Comparison of ENCODE assay signal across 20 mouse cellular contexts in the genomic region with DNA sequence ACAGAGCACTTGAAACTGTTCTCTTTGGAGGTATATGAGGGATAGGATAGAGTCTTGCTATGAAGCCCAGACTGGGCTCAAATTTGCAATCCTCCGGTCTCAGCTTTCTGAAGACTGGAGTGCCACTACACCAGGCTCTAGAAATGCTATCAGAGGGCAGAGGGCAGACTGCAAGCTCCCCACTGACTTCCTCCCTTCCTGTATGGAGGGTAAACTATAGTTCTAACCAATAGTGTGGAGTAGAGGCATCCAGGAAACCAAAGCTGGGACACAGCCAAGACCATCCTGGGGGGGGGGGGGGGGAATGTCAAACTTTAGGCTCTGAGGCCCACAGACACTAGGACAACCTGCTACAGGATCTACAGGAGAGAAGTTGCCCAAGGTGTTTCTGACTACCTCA. TPM values are rescaled to one million over a fixed set of nuclear protein-coding genes. Genes with fewer than 3 reads are reported as not detected.
DNase-seq lines count a peak whose midpoint lies in the region; ATAC-seq and TF ChIP-seq lines count a peak whose summit lies in the region.
"Had no signal": no experiment of that assay in that cellular context is flagged by ENCODE, and none has a peak within 500 bp of the region (broad histone marks: within the 10 kb centered on the region; RNA-seq: fewer than 3 reads in every experiment).

No protein-coding gene starts in this region.

- H3K27ac ChIP-seq in heart, embryonic 15.5 days, result peak overlapping the region; percentile 65
- peak overlapping the region; percentile 43; the same call in 1 of the 2 replicates for H3K27ac ChIP-seq in lung, embryonic 14.5 days (ENCODE audit: low read depth)
- H3K27ac ChIP-seq in embryonic facial prominence, embryonic 15.5 days (replicated peaks), result peak overlapping the region; percentile 72; the same call in 1 of the 2 replicates
- H3K27ac ChIP-seq in limb, embryonic 15.5 days, result peak overlapping the region; percentile 47; the same call in 1 of the 2 replicates
- H3K27ac ChIP-seq in forebrain, embryonic 13.5 days, result no peak overlapping the region
- H3K27ac ChIP-seq: macrophage; neural tube, embryonic 15.5 days had no signal

- intact Hi-C loops in heart, postnatal 14 days (cut with DNase I), result no loop called here

- no peak for TF ChIP-seq CTCF in lung, embryonic 14.5 days (IDR thresholded peaks at IDR 0.05; ENCODE audit: low read depth)

- H3K36me3 ChIP-seq in heart, embryonic 15.5 days, result no peaks in the 10 kb centered on the region
- H3K36me3 ChIP-seq in lung, embryonic 14.5 days (ENCODE audit: insufficient read depth), result no peaks in the 10 kb centered on the region
- H3K36me3 ChIP-seq in embryonic facial prominence, embryonic 15.5 days, result no peaks in the 10 kb centered on the region
- no peaks in the 10 kb centered on the region for H3K36me3 ChIP-seq in limb, embryonic 15.5 days
- no peaks in the 10 kb centered on the region for H3K36me3 ChIP-seq in forebrain, embryonic 13.5 days (ENCODE audit: poor library complexity, severe bottlenecking)
- H3K36me3 ChIP-seq: neural tube, embryonic 15.5 days had no signal

- ATAC-seq in heart, embryonic 15.5 days (replicated peaks; ENCODE audit: insufficient number of reproducible peaks, insufficient read depth, low FRiP score, low read depth), result peak; percentile 48; the same call in 1 of the 2 replicates
- ATAC-seq in lung, embryonic 14.5 days (ENCODE audit: insufficient read depth), result 0 out of 2 replicates have a peak, but pooled peaks have one; percentile 52
- ATAC-seq in embryonic facial prominence, embryonic 15.5 days (ENCODE audit: insufficient number of reproducible peaks, low FRiP score, low TSS enrichment, low read depth), result no peak
- ATAC-seq in limb, embryonic 15.5 days (ENCODE audit: insufficient number of reproducible peaks, low FRiP score, low TSS enrichment, low read depth), result no peak
- ATAC-seq in forebrain, embryonic 13.5 days, result no peak
- ATAC-seq: forebrain, postnatal 0 days; hindbrain, embryonic 16.5 days had no signal

- no peaks in the 10 kb centered on the region for H3K27me3 ChIP-seq in heart, embryonic 15.5 days
- no peaks in the 10 kb centered on the region for H3K27me3 ChIP-seq in lung, embryonic 14.5 days (ENCODE audit: insufficient read depth, low read length)
- H3K27me3 ChIP-seq in embryonic facial prominence, embryonic 15.5 days, result no peaks in the 10 kb centered on the region
- no peaks in the 10 kb centered on the region for H3K27me3 ChIP-seq in limb, embryonic 15.5 days
- no peaks in the 10 kb centered on the region for H3K27me3 ChIP-seq in forebrain, embryonic 13.5 days
- H3K27me3 ChIP-seq: neural tube, embryonic 15.5 days had no signal

- no peak overlapping the region for H3K4me2 ChIP-seq in heart, embryonic 15.5 days
- H3K4me2 ChIP-seq in lung, embryonic 14.5 days, result no peak overlapping the region
- H3K4me2 ChIP-seq in embryonic facial prominence, embryonic 15.5 days (replicated peaks), result no peak overlapping the region
- no peak overlapping the region for H3K4me2 ChIP-seq in limb, embryonic 15.5 days
- H3K4me2 ChIP-seq in forebrain, embryonic 13.5 days, result no peak overlapping the region
- H3K4me2 ChIP-seq: neural tube, embryonic 15.5 days had no signal

- 62% methylated on average over 1 of the region's 1 CpGs for WGBS in heart, embryonic 15.5 days
- WGBS in lung, embryonic 14.5 days, result 50% methylated on average over 1 of the region's 1 CpGs
- WGBS in embryonic facial prominence, embryonic 15.5 days, result 75% methylated on average over 1 of the region's 1 CpGs
- 88% methylated on average over 1 of the region's 1 CpGs for WGBS in limb, embryonic 15.5 days
- 93% methylated on average over 1 of the region's 1 CpGs for WGBS in forebrain, embryonic 13.5 days

- no peak overlapping the region for H3K9ac ChIP-seq in heart, embryonic 15.5 days
- H3K9ac ChIP-seq in lung, embryonic 14.5 days, result no peak overlapping the region
- H3K9ac ChIP-seq in embryonic facial prominence, embryonic 15.5 days, result no peak overlapping the region
- no peak overlapping the region for H3K9ac ChIP-seq in limb, embryonic 15.5 days
- H3K9ac ChIP-seq in forebrain, embryonic 13.5 days, result no peak overlapping the region
- H3K9ac ChIP-seq: forebrain, postnatal 0 days; neural tube, embryonic 15.5 days had no signal

- H3K9me3 ChIP-seq in heart, embryonic 15.5 days (replicated peaks), result no peaks in the 10 kb centered on the region
- H3K9me3 ChIP-seq in lung, embryonic 14.5 days (ENCODE audit: low read depth, low read length), result no peaks in the 10 kb centered on the region
- H3K9me3 ChIP-seq in embryonic facial prominence, embryonic 15.5 days (replicated peaks), result no peaks in the 10 kb centered on the region
- H3K9me3 ChIP-seq in limb, embryonic 15.5 days, result no peaks in the 10 kb centered on the region
- H3K9me3 ChIP-seq in forebrain, embryonic 13.5 days (replicated peaks), result no peaks in the 10 kb centered on the region
- H3K9me3 ChIP-seq: neural tube, embryonic 15.5 days had no signal

- no peak overlapping the region for H3K4me3 ChIP-seq in heart, embryonic 15.5 days
- no peak overlapping the region for H3K4me3 ChIP-seq in lung, embryonic 14.5 days (ENCODE audit: low read depth, low read length)
- H3K4me3 ChIP-seq in embryonic facial prominence, embryonic 15.5 days (replicated peaks), result no peak overlapping the region
- H3K4me3 ChIP-seq in limb, embryonic 15.5 days, result no peak overlapping the region
- H3K4me3 ChIP-seq in forebrain, embryonic 13.5 days, result no peak overlapping the region
- H3K4me3 ChIP-seq: gastrocnemius, adult 2 months; myocyte; neural tube, embryonic 15.5 days had no signal

- DNase-seq in heart, postnatal 14 days, result no peak
- DNase-seq in lung, embryonic 14.5 days, result peak; percentile 36
- DNase-seq in lung, adult 18-20 months, result no peak
- no peak for DNase-seq in cerebellum, adult 11 months
- DNase-seq: cerebellum, postnatal 14 days; forebrain, postnatal 0 days; gastrocnemius, adult 2 months; heart, postnatal 10 days; kidney, adult 18-20 months; kidney, postnatal 4 days; midbrain, embryonic 14.5 days; thymus, postnatal 4 days had no signal

- peaks cover 28% of the 10 kb centered on the region for H3K4me1 ChIP-seq in heart, embryonic 15.5 days (replicated peaks)
- peaks cover 37% of the 10 kb centered on the region for H3K4me1 ChIP-seq in lung, embryonic 14.5 days (ENCODE audit: insufficient read depth)
- peaks cover 57% of the 10 kb centered on the region for H3K4me1 ChIP-seq in embryonic facial prominence, embryonic 15.5 days
- H3K4me1 ChIP-seq in limb, embryonic 15.5 days, result peaks cover 49% of the 10 kb centered on the region
- peaks cover 6% of the 10 kb centered on the region; the same call in 1 of the 2 replicates for H3K4me1 ChIP-seq in forebrain, embryonic 13.5 days
- H3K4me1 ChIP-seq: neural tube, embryonic 15.5 days had no signal

RNA-seq across cellular contexts. Expression of gene Wipf1, which starts 39.1 kb away (rescaled TPM):
- 5.1 and 7.6 TPM in 2 replicates for polyA plus RNA-seq in heart, embryonic 15.5 days (2015; fragmentation: Nextera tagmentation; extraction: Ambion mirVana)
- 10 to 100 TPM; 18.8 to 19.4 TPM for total RNA-seq in heart, postnatal 14 days (2021)
- 14.8 and 15.8 TPM in 2 replicates for polyA plus RNA-seq in lung, embryonic 14.5 days (2014; fragmentation: Nextera tagmentation; extraction: Ambion mirVana)
- polyA plus RNA-seq in embryonic facial prominence, embryonic 15.5 days (2015; fragmentation: Nextera tagmentation; extraction: Ambion mirVana), result 17.5 and 20.0 TPM in 2 replicates
- 15.1 TPM in 2 replicates for polyA plus RNA-seq in limb, embryonic 15.5 days (2015; fragmentation: Nextera tagmentation; extraction: Ambion mirVana)
- 2.4 and 2.8 TPM in 2 replicates for polyA plus RNA-seq in forebrain, embryonic 13.5 days (2015; fragmentation: Nextera tagmentation; extraction: Ambion mirVana)

Comparison
In these comparisons a context has a peak if more than half of its experiments do, and no peak if none do; other contexts are left out.
1. ATAC-seq: peak in heart, embryonic 15.5 days (single experiment) and lung, embryonic 14.5 days (single experiment); none in embryonic facial prominence, embryonic 15.5 days (single experiment), limb, embryonic 15.5 days (single experiment) and forebrain, embryonic 13.5 days (single experiment).